Mouse (Mus musculus) C2C12 (cell line): Measurements from ENCODE around the gene Sema4d.
A peak's percentile ranks its signal among the peaks of the same experiment; 100 is the strongest.

Experiments used
- CEBPB ChIP-seq: IDR thresholded peaks from one replicate; pipeline ENCODE4 v1.6.1; 2011; ENCODE audit warnings: low read depth, mild to moderate bottlenecking, control low read depth, moderate library complexity
- CTCF ChIP-seq: IDR thresholded peaks from one replicate; pipeline ENCODE4 v1.5.1; 2011; ENCODE audit not compliant: control insufficient read depth, insufficient read depth, insufficient read length
- MYOD1 ChIP-seq: IDR thresholded peaks from one replicate; pipeline ENCODE4 v1.6.1; 2011; ENCODE audit warnings: low read depth; ENCODE audit not compliant: control insufficient read depth, insufficient read length
- MYOG ChIP-seq: IDR thresholded peaks from one replicate; pipeline ENCODE4 v1.6.1; 2011; ENCODE audit not compliant: control insufficient read depth, insufficient read length; ENCODE audit errors: extremely low read depth
- USF1 ChIP-seq: IDR thresholded peaks from one replicate; pipeline ENCODE4 v1.6.1; 2011; ENCODE audit warnings: low read depth, mild to moderate bottlenecking, control low read depth, moderate library complexity

- TF ChIP-seq CTCF, result no peak
- no peak for TF ChIP-seq USF1
- no peak for TF ChIP-seq CEBPB
- peak; percentile 18 for TF ChIP-seq MYOD1
- no peak for TF ChIP-seq MYOG
Observed at GRCm38 (mm10) chr13:51792729-51793424, 670 bp downstream of the Sema4d start.
